Mouse (Mus musculus) ES-E14 (cell line): Measurements from ENCODE around the gene Dcdc2a. TPM values are rescaled to one million over a fixed set of nuclear protein-coding genes. Genes with fewer than 3 reads are reported as not detected.
A peak's percentile ranks its signal among the peaks of the same experiment; 100 is the strongest.

ENCODE experiments used
- DNase-seq: peaks from one replicate; pipeline ENCODE4 v3.0.0-alpha.2; 2013; ENCODE audit warnings: low read depth, low spot score
- H3K27ac ChIP-seq: 2 replicates; pipeline ENCODE4 v1.5.1; 2012; ENCODE audit warnings: low read depth, mild to moderate bottlenecking, low read length, moderate library complexity, mixed read lengths; ENCODE audit not compliant: poor library complexity, insufficient read depth, severe bottlenecking
- H3K36me3 ChIP-seq: 2 replicates; pipeline ENCODE4 v1.6.1; 2012; ENCODE audit warnings: mild to moderate bottlenecking, low read length, moderate library complexity, mixed read lengths; ENCODE audit not compliant: control insufficient read depth, poor library complexity, insufficient read depth, severe bottlenecking
- H3K4me1 ChIP-seq, 2 experiments: fragments of 150-350 bp in 1 of 2; sonication (generic) in 1 of 2; 2 replicates each; pipeline ENCODE4 v1.6.1; 2012; ENCODE audit warnings: low read length in 2 of 2, mild to moderate bottlenecking in 1 of 2, mixed read lengths in 1 of 2; ENCODE audit not compliant: control insufficient read depth in 2 of 2, insufficient read depth in 2 of 2, poor library complexity in 1 of 2
- H3K4me3 ChIP-seq, 2 experiments: fragments of 150-350 bp in 1 of 2; sonication (generic) in 1 of 2; 2 replicates each; pipeline ENCODE4 v1.5.1; 2012; ENCODE audit warnings: low read length in 2 of 2, low read depth in 1 of 2, mild to moderate bottlenecking in 1 of 2, mixed read lengths in 1 of 2; ENCODE audit not compliant: insufficient read depth in 1 of 2, poor library complexity in 1 of 2, severe bottlenecking in 1 of 2
- H3K9ac ChIP-seq: 2 replicates; pipeline ENCODE4 v1.6.1; 2012; ENCODE audit warnings: low read depth, mild to moderate bottlenecking, low read length, mixed read lengths; ENCODE audit not compliant: poor library complexity, insufficient read depth, severe bottlenecking
- H3K9me3 ChIP-seq: fragments of 150-350 bp; sonication (generic); 2 replicates; pipeline ENCODE4 v1.6.1; 2012; ENCODE audit warnings: low read depth, mild to moderate bottlenecking, low read length; ENCODE audit not compliant: control insufficient read depth, insufficient read depth
- CHD2 ChIP-seq: IDR thresholded peaks from 2 replicates; pipeline ENCODE4 v1.6.1; 2014; ENCODE audit warnings: mild to moderate bottlenecking, low read depth, low read length, inconsistent platforms
- HCFC1 ChIP-seq: IDR thresholded peaks from 2 replicates; pipeline ENCODE4 v1.6.1; 2012; ENCODE audit warnings: low read length, inconsistent platforms, borderline replicate concordance; ENCODE audit not compliant: insufficient read depth
- MAFK ChIP-seq: IDR thresholded peaks from 2 replicates; pipeline ENCODE4 v1.6.1; 2014; ENCODE audit warnings: mild to moderate bottlenecking, low read depth, low read length, inconsistent platforms; ENCODE audit not compliant: insufficient read depth
- ZC3H11A ChIP-seq: IDR thresholded peaks from 2 replicates; pipeline ENCODE4 v1.6.1; 2012; ENCODE audit warnings: low read depth, mild to moderate bottlenecking, inconsistent platforms, low read length, borderline replicate concordance
- ZNF384 ChIP-seq: IDR thresholded peaks from 2 replicates; pipeline ENCODE4 v1.6.1; 2012; ENCODE audit warnings: low read depth, low read length, inconsistent platforms
- in situ Hi-C, 2 experiments: fragments of 600-800 bp; cut with MboI; formaldehyde crosslinking; loops; one replicate each; pipeline ENCODE4 v1.15.1; 2025; ENCODE audit warnings: low sequenced_read_pairs in 2 of 2, inconsistent platforms in 1 of 2; ENCODE audit not compliant: unreplicated experiment in 2 of 2
- total RNA-seq: library from RNA; depleted of rRNA; stranded (reverse); fragments of 300-350 nt; gene quantifications from 2 replicates; pipeline ENCODE4 v1.2.3, GENCODE M21; 2012; rRNA removed

Gene Dcdc2a
- 0.16 and 0.67 TPM in 2 replicates for total RNA-seq

DNA sequence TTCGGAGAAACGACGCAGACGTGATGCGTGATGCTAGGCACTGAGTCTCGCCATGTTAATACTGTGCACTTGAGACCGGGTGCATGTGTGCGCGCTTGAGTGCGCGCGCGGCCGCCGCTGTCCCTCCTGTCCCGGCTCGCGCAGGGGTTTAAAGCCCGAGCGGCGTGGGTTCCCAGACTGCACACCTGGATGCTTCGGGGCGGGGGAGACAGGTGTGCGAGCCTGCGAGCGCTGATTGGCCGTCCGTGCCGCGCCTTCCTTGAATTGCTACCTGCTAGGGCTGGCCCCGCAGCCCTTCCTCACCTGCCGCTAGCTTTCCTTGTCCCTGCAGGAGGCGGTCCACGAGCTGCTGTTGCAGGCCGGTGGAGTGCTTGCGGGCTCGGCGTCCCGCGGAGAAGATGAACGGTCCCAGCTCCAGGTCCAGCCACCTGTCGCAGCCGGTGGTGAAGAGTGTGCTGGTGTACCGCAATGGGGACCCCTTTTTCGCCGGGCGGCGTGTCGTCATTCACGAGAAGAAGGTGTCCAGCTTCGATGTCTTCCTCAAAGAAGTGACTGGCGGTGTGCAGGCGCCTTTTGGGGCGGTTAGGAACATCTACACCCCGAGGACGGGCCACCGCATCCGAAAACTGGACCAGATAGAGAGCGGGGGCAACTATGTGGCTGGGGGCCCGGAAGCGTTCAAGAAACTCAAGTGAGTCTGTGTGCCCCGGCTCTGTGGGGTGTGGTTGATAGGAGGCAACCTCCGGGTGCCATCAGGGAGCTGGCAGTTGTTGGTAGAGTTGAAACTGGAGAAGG lies at the start of gene Dcdc2a:
Gene Dcdc2a (plus strand): TSS at position 132 of the 795 bp plus-strand sequence.
- H3K27ac ChIP-seq, result no peak within 1 kb of the TSS
- peaks cover 1% of the 10 kb centered on the region; the same call in 1 of the 2 replicates for H3K9me3 ChIP-seq
- in situ Hi-C loops, result no loop called here
- DNase-seq, result peak; percentile 9
- peak within 1 kb of the TSS; percentile 51 to 56 for H3K4me3 ChIP-seq
- TF ChIP-seq ZNF384 (no peak), MAFK (no peak), ZC3H11A (no peak), HCFC1 (no peak), CHD2 (no peak)
- no peaks in the 10 kb centered on the region for H3K4me1 ChIP-seq
- no peaks in the 10 kb centered on the region for H3K36me3 ChIP-seq
- no peak within 1 kb of the TSS for H3K9ac ChIP-seq

DNA sequence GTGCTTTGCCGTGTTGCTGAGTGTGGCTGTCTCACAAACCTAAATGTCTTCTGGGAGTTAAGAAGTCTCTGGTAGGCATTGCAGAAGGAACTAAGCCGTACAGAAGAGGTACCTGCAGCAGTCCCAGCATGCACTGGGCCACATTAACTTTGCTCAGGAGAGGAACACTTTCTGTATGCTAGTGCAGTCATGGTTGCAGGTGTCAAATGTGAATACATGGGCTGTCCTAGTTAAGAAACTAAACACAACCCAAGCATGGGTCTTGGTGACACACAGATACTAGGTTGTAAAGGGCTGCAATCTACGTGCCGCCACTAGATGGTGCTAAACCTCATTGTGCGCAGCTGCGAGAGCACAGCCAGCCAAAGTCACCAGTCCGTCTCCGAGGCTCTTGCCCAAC lies 48.7 kb upstream of the Dcdc2a start:
- Histone ChIP-seq H3K9me3 (peaks cover 3% of the 10 kb centered on the region; the same call in 1 of the 2 replicates), H3K9ac (no peak overlapping the region), H3K4me3 (no peak overlapping the region), H3K4me1 (no peaks in the 10 kb centered on the region), H3K27ac (no peak overlapping the region), H3K36me3 (peaks cover 3% of the 10 kb centered on the region; the same call in 1 of the 2 replicates)
- no peak for DNase-seq
- in situ Hi-C loops, result no loop called here
- no peak for TF ChIP-seq CHD2
- no peak for TF ChIP-seq MAFK
- TF ChIP-seq ZNF384, result no peak
- no peak for TF ChIP-seq HCFC1
- no peak for TF ChIP-seq ZC3H11A

DNA sequence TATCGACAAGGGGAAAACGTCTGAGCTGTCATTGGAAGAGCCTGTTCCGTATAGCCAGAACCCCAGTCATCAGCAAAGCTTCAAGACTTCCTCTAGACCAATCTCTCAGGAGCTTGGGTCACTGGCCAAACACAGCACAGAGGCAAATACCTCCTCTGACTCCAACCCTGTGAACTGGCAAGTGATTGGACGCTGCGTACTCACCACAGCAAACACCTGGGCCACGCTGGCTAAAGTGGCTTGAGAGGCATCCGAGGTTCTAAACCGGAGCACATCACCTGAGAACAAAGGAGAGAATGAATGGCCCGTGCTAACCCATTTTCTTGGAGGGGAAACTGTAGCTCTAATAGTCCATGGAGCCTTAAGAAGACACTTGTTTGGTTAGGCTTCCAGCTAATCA lies 37.5 kb upstream of the Dcdc2a start:
- H3K9ac ChIP-seq, result no peak overlapping the region
- H3K4me3 ChIP-seq, result no peak overlapping the region

DNA sequence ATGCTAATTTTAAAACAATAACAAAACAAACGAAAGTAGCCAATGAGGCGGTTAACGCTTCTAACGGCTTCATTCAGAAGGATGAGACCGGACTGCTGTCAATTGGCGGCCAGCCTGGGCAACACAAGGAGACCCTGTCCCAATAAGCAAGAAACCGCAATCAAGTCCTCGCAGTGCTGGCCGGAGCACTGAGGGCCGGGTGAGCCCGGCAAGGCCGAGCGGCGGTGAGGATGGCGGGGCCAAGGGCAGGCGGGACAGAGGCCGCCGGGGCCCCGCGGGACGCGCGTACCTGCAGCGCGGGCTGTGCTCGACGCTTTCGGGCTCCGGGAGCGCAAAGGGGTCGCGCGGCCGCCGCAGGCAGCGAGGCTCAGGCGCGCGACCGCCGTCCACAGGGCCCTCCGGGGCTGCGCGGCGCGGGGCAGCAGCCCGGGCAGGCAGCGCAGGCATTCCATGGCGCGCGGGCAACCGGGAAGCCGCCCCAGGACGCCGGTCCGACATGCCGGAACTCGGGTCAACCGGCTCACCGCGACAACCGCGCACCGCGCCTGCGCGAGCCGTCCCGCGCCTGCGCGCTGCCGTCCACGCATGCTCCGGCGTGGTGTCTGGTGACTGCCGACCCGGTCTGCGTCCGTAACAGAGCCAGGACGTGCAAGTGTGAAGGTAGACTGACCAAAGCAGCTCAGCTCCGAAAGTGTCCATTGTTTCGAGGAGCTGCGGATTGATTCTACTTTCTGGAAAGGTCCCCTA lies 35.8 kb upstream of the Dcdc2a start, which contains the start of gene Mrs2:
Gene Mrs2 (minus strand): TSS at position 587 of the 747 bp plus-strand sequence.
- in situ Hi-C loops, result no loop called here
- Histone ChIP-seq H3K27ac (no peak within 1 kb of the TSS), H3K4me1 (no peaks in the 10 kb centered on the region; a peak in 1 of 4 replicates), H3K9ac (peak within 1 kb of the TSS; percentile 84), H3K4me3 (peak within 1 kb of the TSS; percentile 71 to 86), H3K9me3 (no peaks in the 10 kb centered on the region), H3K36me3 (peaks cover 2% of the 10 kb centered on the region; the same call in 1 of the 2 replicates)
- TF ChIP-seq ZC3H11A (no peak), CHD2 (no peak), ZNF384 (no peak), HCFC1 (no peak; the same call in 1 of the 2 replicates), MAFK (no peak)
- DNase-seq, result peak; percentile 56

More for the DNA sequence above, 37.5 kb upstream of the Dcdc2a start:
- peaks cover 2% of the 10 kb centered on the region; the same call in 1 of the 2 replicates for H3K36me3 ChIP-seq
- DNase-seq, result no peak
- H3K9me3 ChIP-seq, result no peaks in the 10 kb centered on the region
- no peaks in the 10 kb centered on the region; a peak in 1 of 4 replicates for H3K4me1 ChIP-seq
- in situ Hi-C loops, result no loop called here
- no peak overlapping the region for H3K27ac ChIP-seq
- TF ChIP-seq CHD2, result no peak
- TF ChIP-seq MAFK, result no peak
- TF ChIP-seq ZC3H11A, result no peak
- no peak for TF ChIP-seq ZNF384
- TF ChIP-seq HCFC1, result no peak
